In genomic region chr15:63895560-63896353, GRCm38 (mm10) we compare ENCODE assay signal across 9 mouse cellular contexts. TPM values are rescaled to one million over a fixed set of nuclear protein-coding genes. Genes with fewer than 3 reads are reported as not detected.
DNase-seq lines count a peak whose midpoint lies in the region; ATAC-seq and TF ChIP-seq lines count a peak whose summit lies in the region.
"Not testable (repeated sequence)": the region's sequence is repeated elsewhere in the genome, so short reads cannot be mapped to it uniquely, and the experiment has no call there.
"Had no signal": no experiment of that assay in that cellular context is flagged by ENCODE, and none has a peak within 500 bp of the region (broad histone marks: within the 10 kb centered on the region; RNA-seq: fewer than 3 reads in every experiment).

No protein-coding gene starts in this region.

- WGBS in large intestine, adult 2 months: 20% methylated on average over 9 of the region's 9 CpGs
- WGBS in lung, embryonic 16.5 days: 36% methylated on average over 9 of the region's 9 CpGs
- WGBS in olfactory bulb, adult 2 months: 30% methylated on average over 9 of the region's 9 CpGs

- peak overlapping the region; percentile 25; the same call in 1 of the 2 replicates for H3K4me2 ChIP-seq in lung, embryonic 16.5 days (ENCODE audit: low read depth, low read length)

- TF ChIP-seq EP300 in MEL (IDR thresholded peaks at IDR 0.05; ENCODE audit: low read depth in 1 of 2, low read length in 2 of 2): not testable (repeated sequence)

- H3K9ac ChIP-seq in MEL (ENCODE audit: control insufficient read depth, low read depth, low read length, poor library complexity, severe bottlenecking): peak overlapping the region; percentile 32
- H3K9ac ChIP-seq in lung, embryonic 16.5 days (ENCODE audit: low read length): not testable (repeated sequence)

- not testable (repeated sequence) for H3K27ac ChIP-seq in MEL (ENCODE audit: control insufficient read depth, low read depth, low read length); brown adipose tissue, adult 24 weeks (replicated peaks; ENCODE audit: low read depth, low read length); lung, embryonic 16.5 days (ENCODE audit: low read length); olfactory bulb, adult 2 months (ENCODE audit: insufficient read depth, low read depth, low read length)

- H3K9me3 ChIP-seq in MEL (replicated peaks; ENCODE audit: insufficient read depth, low read length); lung, embryonic 16.5 days (ENCODE audit: control insufficient read depth, low read length): not testable (repeated sequence)

- H3K36me3 ChIP-seq in MEL (ENCODE audit: control insufficient read depth in 1 of 2, insufficient read depth in 2 of 2, low read length in 2 of 2); lung, embryonic 16.5 days (ENCODE audit: control insufficient read depth, insufficient read depth, low read length): not testable (repeated sequence)

- not testable (repeated sequence) for H3K27me3 ChIP-seq in MEL (ENCODE audit: control insufficient read depth in 1 of 2, insufficient read depth in 2 of 2, low read length in 2 of 2); lung, embryonic 16.5 days (ENCODE audit: control insufficient read depth, insufficient read depth, low read depth, low read length)

- intact Hi-C loops in heart, postnatal 14 days (cut with DNase I): loop anchor here (10.0 kb wide), 1 partner anchor 219 kb away; no protein-coding TSS in a partner anchor

- not testable (repeated sequence) for H3K4me1 ChIP-seq in MEL (ENCODE audit: control insufficient read depth in 1 of 2, insufficient read depth in 2 of 2, low read length in 2 of 2); brown adipose tissue, adult 24 weeks (ENCODE audit: control insufficient read depth, insufficient read depth, insufficient read length, low read length); lung, embryonic 16.5 days (replicated peaks; ENCODE audit: control insufficient read depth, insufficient read depth, low read length); olfactory bulb, adult 2 months (ENCODE audit: control insufficient read depth, insufficient read depth, low read length)

- H3K79me2 ChIP-seq in MEL (ENCODE audit: control insufficient read depth, insufficient read depth, low read length, poor library complexity): not testable (repeated sequence)

- TF ChIP-seq CTCF in MEL (IDR thresholded peaks at IDR 0.05 in 2 of 3, conservative IDR thresholded peaks at IDR 0.05 in 1 of 3; ENCODE audit: control insufficient read depth in 1 of 3, insufficient read depth in 1 of 3, low read depth in 2 of 3, low read length in 3 of 3, poor library complexity in 1 of 3, severe bottlenecking in 1 of 3): peak; percentile 84 to 87 (median 87)
- TF ChIP-seq CTCF in olfactory bulb, adult 2 months (IDR thresholded peaks at IDR 0.05; ENCODE audit: insufficient read depth, low read depth, low read length): 0 out of 2 replicates have a peak, but pooled peaks have one; percentile 12

- H3K4me3 ChIP-seq in MEL (ENCODE audit: control insufficient read depth in 1 of 2, insufficient read depth in 1 of 2, low read depth in 2 of 2, low read length in 2 of 2): peak overlapping the region; percentile 51 to 53
- peak overlapping the region; percentile 22; the same call in 1 of the 2 replicates for H3K4me3 ChIP-seq in brown adipose tissue, adult 24 weeks (ENCODE audit: insufficient read depth, low read depth, low read length)
- H3K4me3 ChIP-seq in lung, embryonic 16.5 days (ENCODE audit: low read length); olfactory bulb, adult 2 months (ENCODE audit: insufficient read depth, low read depth, low read length): not testable (repeated sequence)

- DNase-seq in MEL (ENCODE audit: low read depth, low spot score): peak; percentile 83
- DNase-seq in heart, postnatal 14 days: peak; percentile 21 to 27
- peak; percentile 32 for DNase-seq in large intestine, adult 2 months (ENCODE audit: low read depth, low spot score)
- peak; percentile 46 for DNase-seq in thymus, postnatal 25 days

- peak; percentile 83 for TF ChIP-seq RAD21 in MEL (IDR thresholded peaks at IDR 0.05; ENCODE audit: low read depth, low read length)

- TF ChIP-seq POLR2A in MEL (IDR thresholded peaks at IDR 0.05; ENCODE audit: control insufficient read depth in 1 of 2, insufficient read depth in 1 of 2, low read depth in 1 of 2, low read length in 2 of 2, poor library complexity in 1 of 2); olfactory bulb, adult 2 months (IDR thresholded peaks at IDR 0.05; ENCODE audit: insufficient read depth, low read depth, low read length): not testable (repeated sequence)

- ATAC-seq in erythroblast, adult 5-6 weeks (replicated peaks; ENCODE audit: low FRiP score, poor library complexity, severe bottlenecking): peak; percentile 71; the same call in 1 of the 2 replicates
- ATAC-seq in lung, embryonic 16.5 days (ENCODE audit: low read depth): not testable (repeated sequence)

TF ChIP-seq in MEL, 35 proteins besides CTCF, POLR2A, EP300 and RAD21:
- TF ChIP-seq ZC3H11A (IDR thresholded peaks at IDR 0.05; ENCODE audit: low read depth, low read length): peak; percentile 87
- TF ChIP-seq MXI1 (IDR thresholded peaks at IDR 0.05; ENCODE audit: low read depth, low read length): 0 out of 2 replicates have a peak, but pooled peaks have one; percentile 42
- 0 out of 2 replicates have a peak, but pooled peaks have one; percentile 15 for TF ChIP-seq ZNF384 (IDR thresholded peaks at IDR 0.05; ENCODE audit: low read depth, low read length)
- peak; percentile 64; the same call in 1 of the 2 replicates for TF ChIP-seq ZKSCAN1 (IDR thresholded peaks at IDR 0.05; ENCODE audit: low read depth, low read length)
- TF ChIP-seq SMC3 (IDR thresholded peaks at IDR 0.05; ENCODE audit: low read depth, low read length): peak; percentile 80
- TF ChIP-seq MAX (IDR thresholded peaks at IDR 0.05; ENCODE audit: low read length): peak; percentile 43; the same call in 1 of the 2 replicates
- 0 out of 2 replicates have a peak, but pooled peaks have one; percentile 43 for TF ChIP-seq MYC (IDR thresholded peaks at IDR 0.05; ENCODE audit: low read depth, low read length)
- peak; percentile 49; the same call in 1 of the 2 replicates for TF ChIP-seq SIN3A (IDR thresholded peaks at IDR 0.05; ENCODE audit: low read length)
TF ChIP-seq in MEL: peak in this region for 8; not testable (repeated sequence) for 27.

RNA-seq across cellular contexts. Expression of gene Gsdmc4, which starts 16.3 kb away (rescaled TPM):
- not detected in 2 replicates for total RNA-seq in MEL (2012; rRNA removed)
- polyA plus RNA-seq in MEL (2012; ENCODE audit: insufficient read depth in 1 of 2, insufficient read length in 2 of 2, low read depth in 1 of 2, low replicate concordance in 2 of 2, missing spikeins in 1 of 2): under 1 TPM in 1 of 2 experiments, not detected in 1; 0.15 TPM
- polyA plus RNA-seq in brown adipose tissue, adult 24 weeks (2012; ENCODE audit: insufficient read depth, insufficient read length, missing spikeins): not detected in 2 replicates
- total RNA-seq in erythroblast, adult 5-6 weeks (2015; ENCODE audit: low replicate concordance): 1.5 TPM in 1 of 2 replicates, not detected in the other
- not detected in 2 replicates for total RNA-seq in erythroblast, adult 5-6 weeks (2017; ENCODE audit: low replicate concordance)
- total RNA-seq in heart, postnatal 14 days (2021): not detected
- polyA plus RNA-seq in large intestine, adult 2 months (2012; rRNA removed): 101 and 146 TPM in 2 replicates
- polyA plus RNA-seq in lung, embryonic 16.5 days (2015; fragmentation: Nextera tagmentation; extraction: Ambion mirVana): not detected in 2 replicates
- polyA plus RNA-seq in olfactory bulb, adult 2 months (2012; ENCODE audit: insufficient read depth, insufficient read length, low replicate concordance, missing spikeins): not detected in 2 replicates
- polyA plus RNA-seq: hindbrain, embryonic 13.5 days had no signal

RNA-seq across cellular contexts. Expression of gene Gsdmc3, which starts 17.4 kb away (rescaled TPM):
- not detected in 2 replicates for total RNA-seq in MEL (2012; rRNA removed)
- not detected for polyA plus RNA-seq in MEL (2012; ENCODE audit: insufficient read depth in 1 of 2, insufficient read length in 2 of 2, low read depth in 1 of 2, low replicate concordance in 2 of 2, missing spikeins in 1 of 2)
- polyA plus RNA-seq in brown adipose tissue, adult 24 weeks (2012; ENCODE audit: insufficient read depth, insufficient read length, missing spikeins): not detected in 2 replicates
- total RNA-seq in erythroblast, adult 5-6 weeks (2015; ENCODE audit: low replicate concordance): not detected in 2 replicates
- total RNA-seq in erythroblast, adult 5-6 weeks (2017; ENCODE audit: low replicate concordance): not detected in 2 replicates
- total RNA-seq in heart, postnatal 14 days (2021): not detected
- polyA plus RNA-seq in large intestine, adult 2 months (2012; rRNA removed): 22.2 and 25.4 TPM in 2 replicates
- polyA plus RNA-seq in lung, embryonic 16.5 days (2015; fragmentation: Nextera tagmentation; extraction: Ambion mirVana): 0.06 and 0.10 TPM in 2 replicates
- polyA plus RNA-seq in olfactory bulb, adult 2 months (2012; ENCODE audit: insufficient read depth, insufficient read length, low replicate concordance, missing spikeins): not detected in 2 replicates
- polyA plus RNA-seq: hindbrain, embryonic 13.5 days had no signal

RNA-seq across cellular contexts. Expression of gene Gsdmc2, which starts 50.8 kb away (rescaled TPM):
- total RNA-seq in MEL (2012; rRNA removed): not detected in 2 replicates
- not detected for polyA plus RNA-seq in MEL (2012; ENCODE audit: insufficient read depth in 1 of 2, insufficient read length in 2 of 2, low read depth in 1 of 2, low replicate concordance in 2 of 2, missing spikeins in 1 of 2)
- not detected in 2 replicates for polyA plus RNA-seq in brown adipose tissue, adult 24 weeks (2012; ENCODE audit: insufficient read depth, insufficient read length, missing spikeins)
- total RNA-seq in erythroblast, adult 5-6 weeks (2015; ENCODE audit: low replicate concordance): not detected in 2 replicates
- total RNA-seq in erythroblast, adult 5-6 weeks (2017; ENCODE audit: low replicate concordance): not detected in 2 replicates
- total RNA-seq in heart, postnatal 14 days (2021): not detected
- 63.3 and 85.7 TPM in 2 replicates for polyA plus RNA-seq in large intestine, adult 2 months (2012; rRNA removed)
- polyA plus RNA-seq in lung, embryonic 16.5 days (2015; fragmentation: Nextera tagmentation; extraction: Ambion mirVana): not detected in 2 replicates
- not detected in 2 replicates for polyA plus RNA-seq in olfactory bulb, adult 2 months (2012; ENCODE audit: insufficient read depth, insufficient read length, low replicate concordance, missing spikeins)
- polyA plus RNA-seq: hindbrain, embryonic 13.5 days had no signal

Comparison
In these comparisons a context has a peak if more than half of its experiments do, and no peak if none do; other contexts are left out.
1. DNase-seq: peak in every context shown above with its lines; median percentile 83 in MEL; 46 in thymus, postnatal 25 days; 32 in large intestine, adult 2 months; 24 in heart, postnatal 14 days.
2. RNA of gene Gsdmc4, which starts 16.3 kb away (polyA plus RNA-seq): 101 to 146 TPM in large intestine, adult 2 months; 0.15 TPM in MEL, not detected in lung, embryonic 16.5 days, not detected in brown adipose tissue, adult 24 weeks and not detected in olfactory bulb, adult 2 months; every median in the first group is over 10 times any median in the second.
3. RNA of gene Gsdmc3, which starts 17.4 kb away (polyA plus RNA-seq): 22.2 to 25.4 TPM in large intestine, adult 2 months; 0.06 to 0.10 TPM in lung, embryonic 16.5 days, not detected in MEL, not detected in brown adipose tissue, adult 24 weeks and not detected in olfactory bulb, adult 2 months; every median in the first group is over 10 times any median in the second.
4. RNA of gene Gsdmc2, which starts 50.8 kb away (polyA plus RNA-seq): 63.3 to 85.7 TPM in large intestine, adult 2 months; not detected in MEL, not detected in brown adipose tissue, adult 24 weeks, not detected in lung, embryonic 16.5 days and not detected in olfactory bulb, adult 2 months; every median in the first group is over 10 times any median in the second.